Mouse (Mus musculus): ENCODE results near the gene Trim43a. TPM values are rescaled to one million over a fixed set of nuclear protein-coding genes. Genes with fewer than 3 reads are reported as not detected.
"Not testable (repeated sequence)": the region's sequence is repeated elsewhere in the genome, so short reads cannot be mapped to it uniquely, and the experiment has no call there.

Trim43a gene
- polyA plus RNA-seq (2012; fragmentation: generic; extraction: Trizol), result not detected

DNA sequence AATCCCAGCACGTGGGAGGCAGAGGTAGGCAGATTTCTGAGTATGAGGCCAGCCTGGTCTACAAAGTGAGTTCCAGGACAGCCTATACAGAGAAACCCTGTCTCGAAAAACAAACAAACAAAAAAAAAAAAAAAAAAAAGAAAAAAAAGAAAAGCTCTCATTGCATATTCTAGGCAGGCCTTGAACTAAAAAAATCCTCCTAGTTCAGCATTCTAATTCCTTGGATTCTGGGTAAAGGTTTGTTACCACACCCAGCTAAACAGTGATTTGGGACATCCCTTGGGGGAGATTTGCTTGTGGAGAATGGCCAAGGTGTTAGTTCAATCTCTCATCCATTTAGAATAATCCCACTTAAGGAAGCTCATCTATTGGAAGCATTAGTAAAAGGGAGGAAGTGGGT lies at the start of gene Trim43a:
TSS of gene Trim43a (plus strand) at position 301 of the 400 bp plus-strand sequence.
- not testable (repeated sequence) for H3K36me3 ChIP-seq (ENCODE audit: control insufficient read depth, insufficient read depth); H3ac ChIP-seq (ENCODE audit: control insufficient read depth, insufficient read length); H3K4me3 ChIP-seq; H3K79me2 ChIP-seq (ENCODE audit: control insufficient read depth, insufficient read depth); H3K4me2 ChIP-seq (ENCODE audit: low read depth); H3K27me3 ChIP-seq (ENCODE audit: control insufficient read depth, insufficient read depth, insufficient read length)

DNA sequence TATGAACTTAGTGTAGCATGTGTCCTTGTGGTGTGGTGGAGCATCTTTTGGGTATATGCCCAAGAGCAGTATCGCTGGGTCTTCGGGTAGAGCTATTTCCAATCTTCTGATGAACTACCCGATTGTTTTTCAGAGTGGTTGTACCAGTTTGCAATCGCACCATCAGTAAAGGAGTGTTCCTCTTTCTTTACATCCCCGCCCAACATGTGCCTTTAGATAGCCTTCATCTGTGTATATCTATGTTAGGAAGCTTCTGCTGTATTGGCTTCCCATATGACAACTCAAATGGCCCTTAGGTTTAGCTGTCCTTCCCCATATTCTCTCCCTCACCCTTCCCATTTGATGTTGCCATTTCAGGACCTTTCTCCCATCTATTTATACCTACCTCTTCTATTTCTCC lies 46.6 kb upstream of the Trim43a start:
- no peak overlapping the region for H3K4me2 ChIP-seq (ENCODE audit: low read depth)
- no peaks in the 10 kb centered on the region for H3K36me3 ChIP-seq (ENCODE audit: control insufficient read depth, insufficient read depth)
- no peaks in the 10 kb centered on the region for H3K27me3 ChIP-seq (ENCODE audit: control insufficient read depth, insufficient read depth, insufficient read length)
- no peaks in the 10 kb centered on the region for H3K79me2 ChIP-seq (ENCODE audit: control insufficient read depth, insufficient read depth)
- H3K4me3 ChIP-seq, result no peak overlapping the region
- H3ac ChIP-seq (ENCODE audit: control insufficient read depth, insufficient read length), result no peak overlapping the region
- TF ChIP-seq USF1 (IDR thresholded peaks at IDR 0.05; ENCODE audit: low read depth), result no peak
- no peak for TF ChIP-seq MYOD1 (IDR thresholded peaks at IDR 0.05; ENCODE audit: control insufficient read depth in 1 of 3, insufficient read length in 2 of 3, low read depth in 2 of 3)
- no peak for TF ChIP-seq MYOG (IDR thresholded peaks at IDR 0.05; ENCODE audit: control insufficient read depth in 1 of 3, insufficient read depth in 1 of 3, insufficient read length in 2 of 3, low read depth in 2 of 3)
- TF ChIP-seq POLR2A (IDR thresholded peaks at IDR 0.05; ENCODE audit: insufficient read length, low read depth), result no peak
- TF ChIP-seq REST (IDR thresholded peaks at IDR 0.05; ENCODE audit: insufficient read depth, insufficient read length), result no peak
- no peak for TF ChIP-seq TCF12 (IDR thresholded peaks at IDR 0.05; ENCODE audit: insufficient read depth, poor library complexity, severe bottlenecking)
- no peak for TF ChIP-seq TCF3 (IDR thresholded peaks at IDR 0.05; ENCODE audit: insufficient read length, low read depth)
- no peak for TF ChIP-seq MAX (IDR thresholded peaks at IDR 0.05; ENCODE audit: low read depth)
- no peak for TF ChIP-seq POLR2AphosphoS2 (IDR thresholded peaks at IDR 0.05; ENCODE audit: insufficient read length, low read depth)
- TF ChIP-seq CEBPB (IDR thresholded peaks at IDR 0.05; ENCODE audit: insufficient read depth, poor library complexity, severe bottlenecking), result no peak

DNA sequence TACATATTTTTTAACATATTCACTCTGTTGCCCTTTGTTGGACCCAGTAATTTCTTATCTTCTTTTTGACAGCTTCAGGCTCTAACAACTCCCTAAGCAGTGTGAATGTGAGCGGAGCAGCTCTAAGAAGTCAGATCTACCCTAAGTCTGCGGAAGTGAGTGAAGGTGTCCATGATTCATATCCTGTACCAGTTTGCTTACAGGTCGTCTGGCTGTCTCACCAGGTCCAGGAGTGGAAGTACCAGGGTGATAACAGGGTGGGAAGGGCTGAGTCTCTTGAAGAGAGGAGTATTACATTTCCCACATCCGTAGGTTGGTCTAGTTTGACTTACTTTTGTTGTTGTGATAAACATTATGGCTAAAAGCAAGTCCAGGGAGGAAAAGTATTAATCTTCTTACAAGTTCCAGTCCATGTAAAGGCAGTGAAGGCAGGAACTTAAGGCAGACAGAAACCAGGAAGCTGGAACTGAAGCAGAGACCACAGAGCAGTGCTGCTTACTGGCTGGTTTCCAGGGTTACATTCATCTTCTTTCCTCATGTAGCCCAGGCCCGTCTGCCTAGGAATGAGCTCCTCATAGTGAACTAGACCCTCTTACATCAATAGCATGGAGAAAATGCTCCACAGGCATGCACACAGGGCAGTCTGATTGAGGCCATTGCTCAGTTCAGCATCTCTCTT lies 41.0 kb upstream of the Trim43a start:
- Histone ChIP-seq H3K79me2 (ENCODE audit: control insufficient read depth, insufficient read depth) (no peaks in the 10 kb centered on the region), H3K4me2 (ENCODE audit: low read depth) (no peak overlapping the region), H3K36me3 (ENCODE audit: control insufficient read depth, insufficient read depth) (no peaks in the 10 kb centered on the region), H3K27me3 (ENCODE audit: control insufficient read depth, insufficient read depth, insufficient read length) (no peaks in the 10 kb centered on the region), H3ac (ENCODE audit: control insufficient read depth, insufficient read length) (no peak overlapping the region), H3K4me3 (no peak overlapping the region)
- TF ChIP-seq MYOD1 (IDR thresholded peaks at IDR 0.05; ENCODE audit: control insufficient read depth in 1 of 3, insufficient read length in 2 of 3, low read depth in 2 of 3) (no peak), POLR2A (IDR thresholded peaks at IDR 0.05; ENCODE audit: insufficient read length, low read depth) (no peak), E2F4 (IDR thresholded peaks at IDR 0.05; ENCODE audit: insufficient read depth) (no peak), TCF3 (IDR thresholded peaks at IDR 0.05; ENCODE audit: insufficient read length, low read depth) (no peak), MYOG (IDR thresholded peaks at IDR 0.05; ENCODE audit: control insufficient read depth in 1 of 3, insufficient read depth in 1 of 3, insufficient read length in 2 of 3, low read depth in 2 of 3) (no peak), POLR2AphosphoS2 (IDR thresholded peaks at IDR 0.05; ENCODE audit: insufficient read length, low read depth) (no peak), TCF12 (IDR thresholded peaks at IDR 0.05; ENCODE audit: insufficient read depth, poor library complexity, severe bottlenecking) (no peak), SRF (IDR thresholded peaks at IDR 0.05; ENCODE audit: control insufficient read depth, insufficient read length, low read depth) (no peak), REST (IDR thresholded peaks at IDR 0.05; ENCODE audit: insufficient read depth, insufficient read length) (no peak), MAX (IDR thresholded peaks at IDR 0.05; ENCODE audit: low read depth) (no peak), CEBPB (IDR thresholded peaks at IDR 0.05; ENCODE audit: insufficient read depth, poor library complexity, severe bottlenecking) (no peak)

DNA sequence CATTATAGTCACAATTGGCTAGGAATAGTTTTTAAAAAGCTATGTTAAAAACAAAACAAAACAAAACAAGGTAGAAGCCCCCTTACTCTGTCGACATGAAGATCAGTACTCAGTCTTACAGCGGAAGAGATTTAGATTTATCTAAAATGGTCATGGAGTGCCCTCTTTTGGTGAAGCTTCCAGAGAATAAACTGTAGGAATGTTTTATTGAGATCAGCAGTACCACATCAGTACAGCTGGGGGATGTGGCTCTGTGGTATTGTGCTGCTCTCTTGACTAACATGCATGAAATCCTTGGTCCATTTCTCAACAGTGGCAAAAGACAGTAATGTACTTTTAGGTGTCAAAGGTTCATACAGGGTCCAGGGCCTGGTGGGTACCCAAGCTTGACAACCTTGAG lies 37.9 kb upstream of the Trim43a start:
- Histone ChIP-seq H3K79me2 (ENCODE audit: control insufficient read depth, insufficient read depth) (no peaks in the 10 kb centered on the region), H3K27me3 (ENCODE audit: control insufficient read depth, insufficient read depth, insufficient read length) (no peaks in the 10 kb centered on the region), H3K36me3 (ENCODE audit: control insufficient read depth, insufficient read depth) (no peaks in the 10 kb centered on the region), H3K4me2 (ENCODE audit: low read depth) (no peak overlapping the region), H3ac (ENCODE audit: control insufficient read depth, insufficient read length) (no peak overlapping the region), H3K4me3 (no peak overlapping the region)
- TF ChIP-seq MAX (IDR thresholded peaks at IDR 0.05; ENCODE audit: low read depth) (no peak), MYOG (IDR thresholded peaks at IDR 0.05; ENCODE audit: control insufficient read depth in 1 of 3, insufficient read depth in 1 of 3, insufficient read length in 2 of 3, low read depth in 2 of 3) (no peak), MYOD1 (IDR thresholded peaks at IDR 0.05; ENCODE audit: control insufficient read depth in 1 of 3, insufficient read length in 2 of 3, low read depth in 2 of 3) (no peak), SRF (IDR thresholded peaks at IDR 0.05; ENCODE audit: control insufficient read depth, insufficient read length, low read depth) (no peak), CEBPB (IDR thresholded peaks at IDR 0.05; ENCODE audit: insufficient read depth, poor library complexity, severe bottlenecking) (no peak), TCF12 (IDR thresholded peaks at IDR 0.05; ENCODE audit: insufficient read depth, poor library complexity, severe bottlenecking) (no peak), USF1 (IDR thresholded peaks at IDR 0.05; ENCODE audit: low read depth) (no peak), POLR2AphosphoS2 (IDR thresholded peaks at IDR 0.05; ENCODE audit: insufficient read length, low read depth) (no peak), E2F4 (IDR thresholded peaks at IDR 0.05; ENCODE audit: insufficient read depth) (no peak), POLR2A (IDR thresholded peaks at IDR 0.05; ENCODE audit: insufficient read length, low read depth) (no peak), REST (IDR thresholded peaks at IDR 0.05; ENCODE audit: insufficient read depth, insufficient read length) (no peak)

DNA sequence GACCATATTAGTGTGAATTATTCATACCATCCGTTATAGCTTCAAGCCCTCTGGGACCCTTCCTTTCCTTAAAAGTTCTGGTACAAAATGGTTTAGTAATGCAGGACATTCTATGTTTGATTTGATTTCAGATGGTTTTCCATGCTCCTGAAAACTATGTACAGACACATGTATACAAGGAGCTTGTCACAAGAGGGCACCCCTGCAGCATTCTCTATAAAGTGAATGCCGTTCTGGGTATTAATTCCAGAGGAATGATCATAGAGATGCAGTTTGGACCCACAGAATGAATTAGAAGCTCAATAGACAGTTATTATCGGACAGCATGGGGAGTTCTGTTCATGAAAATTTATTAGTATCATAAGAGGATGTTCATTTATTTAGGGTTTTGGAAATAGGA lies 35.2 kb upstream of the Trim43a start:
- H3K79me2 ChIP-seq (ENCODE audit: control insufficient read depth, insufficient read depth), result no peaks in the 10 kb centered on the region
- H3K4me3 ChIP-seq, result no peak overlapping the region
- no peaks in the 10 kb centered on the region for H3K27me3 ChIP-seq (ENCODE audit: control insufficient read depth, insufficient read depth, insufficient read length)
- no peak overlapping the region for H3K4me2 ChIP-seq (ENCODE audit: low read depth)
- H3ac ChIP-seq (ENCODE audit: control insufficient read depth, insufficient read length), result no peak overlapping the region
- no peaks in the 10 kb centered on the region for H3K36me3 ChIP-seq (ENCODE audit: control insufficient read depth, insufficient read depth)
- TF ChIP-seq CEBPB (IDR thresholded peaks at IDR 0.05; ENCODE audit: insufficient read depth, poor library complexity, severe bottlenecking) (no peak), SRF (IDR thresholded peaks at IDR 0.05; ENCODE audit: control insufficient read depth, insufficient read length, low read depth) (no peak), E2F4 (IDR thresholded peaks at IDR 0.05; ENCODE audit: insufficient read depth) (no peak), MAX (IDR thresholded peaks at IDR 0.05; ENCODE audit: low read depth) (no peak), POLR2A (IDR thresholded peaks at IDR 0.05; ENCODE audit: insufficient read length, low read depth) (no peak), TCF3 (IDR thresholded peaks at IDR 0.05; ENCODE audit: insufficient read length, low read depth) (no peak), USF1 (IDR thresholded peaks at IDR 0.05; ENCODE audit: low read depth) (no peak), MYOG (IDR thresholded peaks at IDR 0.05; ENCODE audit: control insufficient read depth in 1 of 3, insufficient read depth in 1 of 3, insufficient read length in 2 of 3, low read depth in 2 of 3) (no peak), REST (IDR thresholded peaks at IDR 0.05; ENCODE audit: insufficient read depth, insufficient read length) (no peak), POLR2AphosphoS2 (IDR thresholded peaks at IDR 0.05; ENCODE audit: insufficient read length, low read depth) (no peak), MYOD1 (IDR thresholded peaks at IDR 0.05; ENCODE audit: control insufficient read depth in 1 of 3, insufficient read length in 2 of 3, low read depth in 2 of 3) (no peak), TCF12 (IDR thresholded peaks at IDR 0.05; ENCODE audit: insufficient read depth, poor library complexity, severe bottlenecking) (no peak)

Data from myocyte (in vitro differentiated cells).